Mouse (Mus musculus) embryonic fibroblast, embryonic 13.5 days (primary cell): ENCODE measurements at regions not wholly inside any gene's neighbourhood (a gene's known extent, or its start where the extent isn't known, plus 50 kb on each side); places are given as distances from the start of the nearest gene placed in this dataset.

ENCODE experiments used
- CTCF ChIP-seq: IDR thresholded peaks from 2 replicates; pipeline ENCODE4 v1.5.1; 2011; ENCODE audit warnings: mild to moderate bottlenecking, control low read depth, low read length, moderate library complexity, borderline replicate concordance; ENCODE audit not compliant: insufficient read depth
- POLR2A ChIP-seq: IDR thresholded peaks from 2 replicates; pipeline ENCODE4 v1.6.1; 2011; ENCODE audit warnings: low read depth, mild to moderate bottlenecking, control low read depth, low read length, moderate library complexity

GRCm38 (mm10) chr16:54991595-54992240 lies 306.1 kb downstream of the Zpld1 start:
- no peak for TF ChIP-seq CTCF
- no peak for TF ChIP-seq POLR2A
